Mouse (Mus musculus): ENCODE results near the gene Scpep1. TPM values are rescaled to one million over a fixed set of nuclear protein-coding genes. Genes with fewer than 3 reads are reported as not detected.

Scpep1 gene
- polyA plus RNA-seq, 1 experiment, result 16.4 TPM

GRCm38 (mm10) chr11:88952117-88952516 is 3.1 kb downstream of the Scpep1 start:
- Histone ChIP-seq H3K4me1 (ENCODE audit: control insufficient read depth, insufficient read depth, low read length) (no peaks in the 10 kb centered on the region; the same call in 1 of the 2 replicates), H3K4me3 (ENCODE audit: control insufficient read depth, low read depth, low read length) (no peak overlapping the region), H3K27ac (ENCODE audit: control insufficient read depth, insufficient read depth, low read depth, low read length) (no peak overlapping the region), H3K27me3 (ENCODE audit: control insufficient read depth, insufficient read depth, low read length) (no peaks in the 10 kb centered on the region), H3K36me3 (ENCODE audit: control insufficient read depth, insufficient read depth, low read length) (peaks cover 2% of the 10 kb centered on the region)
- no peak for TF ChIP-seq POLR2A (IDR thresholded peaks at IDR 0.05; ENCODE audit: control insufficient read depth, low read depth, low read length)
- no peak for TF ChIP-seq CTCF (IDR thresholded peaks at IDR 0.05; ENCODE audit: control insufficient read depth, insufficient read depth, insufficient replicate concordance, low read depth, low read length)

GRCm38 (mm10) chr11:88951576-88951975 is 3.7 kb downstream of the Scpep1 start:
- H3K4me1 ChIP-seq (ENCODE audit: control insufficient read depth, insufficient read depth, low read length), result no peaks in the 10 kb centered on the region; the same call in 1 of the 2 replicates
- H3K4me3 ChIP-seq (ENCODE audit: control insufficient read depth, low read depth, low read length), result no peak overlapping the region
- H3K36me3 ChIP-seq (ENCODE audit: control insufficient read depth, insufficient read depth, low read length), result peaks cover 4% of the 10 kb centered on the region
- no peaks in the 10 kb centered on the region for H3K27me3 ChIP-seq (ENCODE audit: control insufficient read depth, insufficient read depth, low read length)
- TF ChIP-seq CTCF (IDR thresholded peaks at IDR 0.05; ENCODE audit: control insufficient read depth, insufficient read depth, insufficient replicate concordance, low read depth, low read length) (no peak), POLR2A (IDR thresholded peaks at IDR 0.05; ENCODE audit: control insufficient read depth, low read depth, low read length) (no peak)
- H3K27ac ChIP-seq (ENCODE audit: control insufficient read depth, insufficient read depth, low read depth, low read length), result no peak overlapping the region

- H3K4me3 ChIP-seq (ENCODE audit: control insufficient read depth, low read depth, low read length), result no peak overlapping the region
- H3K27me3 ChIP-seq (ENCODE audit: control insufficient read depth, insufficient read depth, low read length), result no peaks in the 10 kb centered on the region
- no peaks in the 10 kb centered on the region; the same call in 1 of the 2 replicates for H3K4me1 ChIP-seq (ENCODE audit: control insufficient read depth, insufficient read depth, low read length)
- H3K36me3 ChIP-seq (ENCODE audit: control insufficient read depth, insufficient read depth, low read length), result peaks cover 4% of the 10 kb centered on the region
- TF ChIP-seq CTCF (IDR thresholded peaks at IDR 0.05; ENCODE audit: control insufficient read depth, insufficient read depth, insufficient replicate concordance, low read depth, low read length) (no peak), POLR2A (IDR thresholded peaks at IDR 0.05; ENCODE audit: control insufficient read depth, low read depth, low read length) (no peak)
- 0 out of 2 replicates have a peak overlapping the region, but pooled peaks have one; percentile 26 for H3K27ac ChIP-seq (ENCODE audit: control insufficient read depth, insufficient read depth, low read depth, low read length)
Measured at GRCm38 (mm10) chr11:88950640-88951250, 4.5 kb downstream of the Scpep1 start.

- TF ChIP-seq POLR2A (IDR thresholded peaks at IDR 0.05; ENCODE audit: control insufficient read depth, low read depth, low read length), result no peak
- no peak for TF ChIP-seq CTCF (IDR thresholded peaks at IDR 0.05; ENCODE audit: control insufficient read depth, insufficient read depth, insufficient replicate concordance, low read depth, low read length)
- Histone ChIP-seq H3K4me3 (ENCODE audit: control insufficient read depth, low read depth, low read length) (no peak overlapping the region), H3K27me3 (ENCODE audit: control insufficient read depth, insufficient read depth, low read length) (no peaks in the 10 kb centered on the region), H3K27ac (ENCODE audit: control insufficient read depth, insufficient read depth, low read depth, low read length) (0 out of 2 replicates have a peak overlapping the region, but pooled peaks have one; percentile 26), H3K36me3 (ENCODE audit: control insufficient read depth, insufficient read depth, low read length) (peaks cover 4% of the 10 kb centered on the region), H3K4me1 (ENCODE audit: control insufficient read depth, insufficient read depth, low read length) (no peaks in the 10 kb centered on the region; the same call in 1 of the 2 replicates)
Measured at GRCm38 (mm10) chr11:88949802-88950639, 5.2 kb downstream of the Scpep1 start.

- Histone ChIP-seq H3K27ac (ENCODE audit: control insufficient read depth, insufficient read depth, low read depth, low read length) (no peak overlapping the region), H3K4me1 (ENCODE audit: control insufficient read depth, insufficient read depth, low read length) (no peaks in the 10 kb centered on the region; the same call in 1 of the 2 replicates), H3K27me3 (ENCODE audit: control insufficient read depth, insufficient read depth, low read length) (no peaks in the 10 kb centered on the region), H3K36me3 (ENCODE audit: control insufficient read depth, insufficient read depth, low read length) (peaks cover 4% of the 10 kb centered on the region), H3K4me3 (ENCODE audit: control insufficient read depth, low read depth, low read length) (no peak overlapping the region)
- TF ChIP-seq CTCF (IDR thresholded peaks at IDR 0.05; ENCODE audit: control insufficient read depth, insufficient read depth, insufficient replicate concordance, low read depth, low read length), result no peak
- TF ChIP-seq POLR2A (IDR thresholded peaks at IDR 0.05; ENCODE audit: control insufficient read depth, low read depth, low read length), result no peak
Measured at GRCm38 (mm10) chr11:88948896-88949295, 6.4 kb downstream of the Scpep1 start.

- Histone ChIP-seq H3K27me3 (ENCODE audit: control insufficient read depth, insufficient read depth, low read length) (no peaks in the 10 kb centered on the region), H3K4me3 (ENCODE audit: control insufficient read depth, low read depth, low read length) (no peak overlapping the region), H3K36me3 (ENCODE audit: control insufficient read depth, insufficient read depth, low read length) (peaks cover 4% of the 10 kb centered on the region), H3K27ac (ENCODE audit: control insufficient read depth, insufficient read depth, low read depth, low read length) (no peak overlapping the region), H3K4me1 (ENCODE audit: control insufficient read depth, insufficient read depth, low read length) (no peaks in the 10 kb centered on the region; the same call in 1 of the 2 replicates)
- TF ChIP-seq POLR2A (IDR thresholded peaks at IDR 0.05; ENCODE audit: control insufficient read depth, low read depth, low read length), result no peak
- TF ChIP-seq CTCF (IDR thresholded peaks at IDR 0.05; ENCODE audit: control insufficient read depth, insufficient read depth, insufficient replicate concordance, low read depth, low read length), result no peak
Measured at GRCm38 (mm10) chr11:88945971-88946585, 9.2 kb downstream of the Scpep1 start.

- H3K36me3 ChIP-seq (ENCODE audit: control insufficient read depth, insufficient read depth, low read length), result no peaks in the 10 kb centered on the region; the same call in 1 of the 2 replicates
- H3K4me1 ChIP-seq (ENCODE audit: control insufficient read depth, insufficient read depth, low read length), result no peaks in the 10 kb centered on the region
- no peak overlapping the region for H3K27ac ChIP-seq (ENCODE audit: control insufficient read depth, insufficient read depth, low read depth, low read length)
- no peak overlapping the region for H3K4me3 ChIP-seq (ENCODE audit: control insufficient read depth, low read depth, low read length)
- TF ChIP-seq CTCF (IDR thresholded peaks at IDR 0.05; ENCODE audit: control insufficient read depth, insufficient read depth, insufficient replicate concordance, low read depth, low read length) (no peak), POLR2A (IDR thresholded peaks at IDR 0.05; ENCODE audit: control insufficient read depth, low read depth, low read length) (no peak)
- H3K27me3 ChIP-seq (ENCODE audit: control insufficient read depth, insufficient read depth, low read length), result no peaks in the 10 kb centered on the region
Measured at GRCm38 (mm10) chr11:88941489-88941888, 13.8 kb downstream of the Scpep1 start.

Measured in testis, adult 2 months (tissue).